Mouse (Mus musculus) left cerebral cortex, adult 8-10 months (tissue): ENCODE data around the gene Fads1. TPM values are rescaled to one million over a fixed set of nuclear protein-coding genes. Genes with fewer than 3 reads are reported as not detected.

Source experiments
- DNase-seq, 2 experiments: peaks; one replicate each; pipeline ENCODE4 v3.0.0; 2022; ENCODE audit warnings: low spot score in 2 of 2
- total RNA-seq, 4 experiments: library from RNA; stranded (reverse); gene quantifications; 2 replicates each; pipeline ENCODE4 v1.2.4; 2022

Fads1 gene
- total RNA-seq, 4 experiments from 2014 or later = 194 to 215 (median 198) TPM

GRCm38 (mm10) chr19:10208851-10209250, 26.2 kb downstream of the Fads1 start:
- no peak for DNase-seq

DNA sequence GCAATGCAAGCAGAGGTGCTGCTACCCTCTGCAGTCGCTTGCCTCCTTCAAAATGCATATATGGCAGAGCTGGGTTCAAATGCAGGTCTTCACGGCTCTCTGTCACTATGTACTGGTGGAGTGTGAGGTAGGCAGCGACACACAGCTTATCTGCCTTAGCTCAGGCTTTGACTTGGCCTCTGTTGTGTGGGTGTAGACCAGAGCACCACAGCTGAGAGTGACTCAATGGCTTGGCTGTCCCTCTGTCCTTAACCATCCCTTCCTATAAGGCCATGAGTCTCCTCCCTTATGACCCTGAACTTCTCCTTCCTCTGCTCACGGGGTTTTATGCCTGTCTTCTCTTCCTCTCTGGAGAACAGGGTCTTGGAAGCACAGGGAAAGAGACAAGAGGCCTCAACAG, 28.2 kb downstream of the Fads1 start:
- no peak for DNase-seq

GRCm38 (mm10) chr19:10213796-10214471, 31.2 kb downstream of the Fads1 start:
- no peak for DNase-seq

- no peak for DNase-seq
Observed at GRCm38 (mm10) chr19:10216101-10216500, 33.4 kb downstream of the Fads1 start.

DNA sequence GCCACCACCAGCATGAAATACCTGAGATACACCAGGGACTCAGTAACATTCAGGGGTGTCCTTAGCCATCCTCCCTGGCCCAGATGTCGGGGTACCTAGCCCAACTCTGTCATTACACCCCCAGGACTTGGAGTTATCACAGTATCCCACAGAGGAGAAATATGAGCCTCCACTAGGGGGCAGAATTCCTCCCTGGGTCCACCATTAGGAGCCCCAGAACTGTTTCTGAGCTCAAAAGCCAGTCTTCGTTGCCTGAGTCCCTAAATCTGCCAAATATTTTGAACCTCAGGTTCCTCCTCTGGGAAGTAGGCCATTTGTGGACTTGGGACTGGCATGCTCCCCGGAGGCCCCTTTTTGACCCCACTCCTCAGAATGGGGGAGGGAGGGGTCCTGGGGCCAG, 36.4 kb downstream of the Fads1 start:
- DNase-seq = no peak

- DNase-seq = no peak
Observed at GRCm38 (mm10) chr19:10219593-10219992, 36.9 kb downstream of the Fads1 start.

DNA sequence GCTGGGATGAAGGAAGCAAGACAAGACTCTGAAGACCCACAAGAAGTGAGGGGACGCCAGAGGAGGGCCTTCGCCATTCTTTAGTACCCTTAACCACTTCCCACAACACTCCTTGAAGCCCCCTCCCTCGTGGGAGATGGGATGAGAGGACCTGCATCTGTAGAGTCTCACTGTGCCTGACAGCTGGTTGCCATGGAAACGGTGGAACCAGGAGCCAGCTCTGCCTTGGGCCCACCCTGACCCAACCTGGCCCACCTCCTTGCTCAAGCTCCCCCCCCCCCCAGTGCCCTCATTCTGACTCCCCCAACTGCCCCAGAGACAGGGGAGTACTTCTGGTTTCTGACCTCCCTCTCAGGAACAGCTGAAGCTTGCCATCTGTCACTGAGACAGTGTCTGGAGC, 38.9 kb downstream of the Fads1 start:
- no peak for DNase-seq

DNA sequence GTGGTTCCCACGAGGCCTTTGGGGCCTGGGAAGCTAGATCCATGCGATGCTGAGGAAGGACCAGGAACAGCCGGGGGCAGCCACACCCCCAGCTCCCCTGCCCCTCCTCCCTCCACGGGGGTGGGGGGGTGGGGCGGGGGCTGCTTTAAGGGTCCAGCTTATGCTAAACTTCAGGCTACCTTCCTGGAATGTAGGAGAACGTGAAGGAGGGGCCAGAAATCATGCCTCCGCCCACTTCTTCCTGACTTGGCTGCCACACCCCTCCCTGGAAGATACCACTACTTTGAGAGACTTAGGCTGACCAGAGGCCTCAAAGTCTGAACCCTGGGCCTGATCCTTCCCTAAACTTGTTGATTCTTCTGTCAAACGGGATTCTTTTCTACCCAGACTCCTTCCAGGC, 40.0 kb downstream of the Fads1 start:
- no peak for DNase-seq

GRCm38 (mm10) chr19:10223561-10223960, 40.9 kb downstream of the Fads1 start:
- DNase-seq = no peak

DNA sequence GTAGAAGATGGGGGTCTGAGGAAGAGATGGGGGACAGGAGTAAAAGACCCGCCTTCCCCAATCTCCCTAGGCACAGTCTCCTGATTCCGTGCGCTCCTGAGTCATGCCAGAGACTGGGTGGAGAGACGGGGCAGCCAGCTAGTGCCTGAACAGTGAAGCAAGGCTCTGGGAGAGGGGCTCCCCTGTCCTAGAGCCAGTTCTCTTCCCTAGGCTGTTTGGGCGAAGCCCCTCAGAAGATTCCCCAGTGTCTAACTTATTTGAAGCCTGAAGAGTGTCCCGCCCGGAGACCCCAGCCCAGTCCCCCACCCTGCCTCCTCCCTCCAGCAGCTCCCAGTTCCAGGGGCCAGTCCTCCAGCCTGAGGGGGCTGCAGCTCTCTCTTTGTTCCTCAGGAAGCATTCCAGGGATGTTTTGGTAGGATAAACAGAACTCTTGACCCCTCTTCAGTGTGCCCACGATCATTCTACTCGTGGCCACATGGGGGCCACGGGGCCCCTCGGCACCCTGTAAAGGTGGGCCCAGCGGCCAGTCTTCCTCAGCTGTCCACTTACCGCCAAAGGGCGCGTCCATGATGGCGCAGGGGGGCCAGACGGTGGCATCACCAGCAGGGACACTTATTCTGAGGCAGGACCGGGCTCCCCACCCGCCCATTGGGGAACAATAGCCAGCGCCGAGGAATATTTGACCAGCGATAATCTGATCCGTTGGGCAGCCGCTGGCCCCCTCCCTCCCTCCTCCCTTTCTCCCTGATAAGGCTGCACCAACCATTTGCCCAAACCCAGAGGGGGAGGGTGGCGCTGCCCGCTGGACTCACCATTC, 42.2 kb downstream of the Fads1 start:
- no peak for DNase-seq

DNA sequence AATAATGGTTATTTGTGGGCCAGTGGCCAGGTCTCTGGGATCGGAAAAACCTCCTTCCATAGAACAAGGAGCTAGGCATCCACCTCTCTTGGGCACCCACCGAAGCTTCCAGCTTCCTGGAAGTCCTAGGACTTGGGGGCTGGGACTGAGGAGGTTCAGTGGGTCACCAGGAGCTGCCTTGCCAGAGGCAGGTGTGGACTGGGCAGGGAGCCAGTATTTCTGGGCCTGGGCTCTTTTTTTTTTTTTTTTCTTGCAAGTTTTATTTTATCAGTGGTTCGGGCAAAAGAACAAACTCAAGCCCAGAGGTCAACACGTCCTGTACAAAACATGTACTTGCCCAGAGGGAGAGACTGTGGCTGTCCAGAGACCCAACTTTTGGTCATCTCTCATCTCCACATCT, 43.1 kb downstream of the Fads1 start:
- DNase-seq = no peak

DNA sequence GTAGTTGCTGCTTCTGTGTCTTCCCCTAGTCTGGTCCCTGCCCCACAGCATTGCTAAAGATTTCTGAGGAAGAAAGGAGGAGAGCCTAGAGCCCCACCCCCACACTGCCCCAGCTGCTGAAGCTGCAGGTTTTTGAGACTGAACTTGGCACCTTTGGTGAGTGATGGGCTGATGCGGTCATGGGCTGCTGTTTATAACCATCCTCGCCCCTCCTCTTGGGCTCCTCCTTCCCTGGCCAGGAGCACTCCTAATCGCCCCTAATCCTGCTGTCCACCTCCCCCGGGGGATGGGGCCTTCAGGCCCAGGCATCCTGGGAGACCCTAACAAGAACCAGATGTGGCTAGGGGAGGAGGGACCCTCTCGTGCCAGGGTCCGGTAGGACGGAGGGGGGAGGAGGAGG, 48.3 kb downstream of the Fads1 start:
- DNase-seq = no peak

GRCm38 (mm10) chr19:10231871-10232270, 49.2 kb downstream of the Fads1 start:
- no peak for DNase-seq

- peak in 1 of 2 experiments; percentile 64 for DNase-seq
Observed at GRCm38 (mm10) chr19:10232327-10233017, 49.8 kb downstream of the Fads1 start.

DNA sequence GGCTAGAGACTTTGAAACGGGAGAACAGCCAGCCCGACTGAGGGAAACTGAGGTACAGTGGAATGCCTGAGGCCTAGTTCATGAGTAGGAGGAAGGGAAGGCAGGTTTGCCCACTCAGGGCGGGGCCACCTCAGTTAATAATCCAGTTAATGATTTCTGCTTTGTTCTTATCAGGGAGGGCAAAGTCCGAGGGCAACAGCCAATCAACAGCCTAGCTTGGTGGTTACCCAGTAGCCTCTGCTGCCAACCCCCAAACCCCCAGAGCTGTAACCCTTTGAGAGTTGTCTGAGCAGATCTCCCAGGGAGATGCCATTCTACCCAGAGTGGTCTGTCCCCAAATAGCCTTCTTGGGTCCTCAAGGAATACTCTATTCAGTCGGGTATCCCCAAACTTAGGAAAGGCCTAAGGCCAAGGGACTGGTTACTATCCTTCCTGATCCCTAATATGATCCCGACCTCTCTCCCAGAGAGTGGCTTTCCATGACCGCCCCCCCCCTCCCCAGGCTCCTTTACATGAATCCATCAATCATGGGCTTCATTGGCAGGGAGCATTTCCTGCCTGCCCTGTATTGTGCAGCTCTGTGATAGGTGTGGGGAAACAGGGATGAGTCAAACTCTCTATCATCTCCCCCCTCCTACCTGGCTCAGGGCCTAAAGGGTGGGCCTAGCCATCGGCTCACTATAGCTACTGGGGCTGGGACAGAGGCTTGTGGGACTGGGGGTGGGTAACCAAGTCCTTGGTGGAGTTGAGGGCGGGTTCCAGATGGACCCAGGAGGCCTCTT, 53.3 kb downstream of the Fads1 start:
- no peak for DNase-seq

- no peak for DNase-seq
Observed at GRCm38 (mm10) chr19:10238477-10238876, 55.8 kb downstream of the Fads1 start.

- DNase-seq = no peak
Observed at GRCm38 (mm10) chr19:10239419-10239818, 56.7 kb downstream of the Fads1 start.

DNA sequence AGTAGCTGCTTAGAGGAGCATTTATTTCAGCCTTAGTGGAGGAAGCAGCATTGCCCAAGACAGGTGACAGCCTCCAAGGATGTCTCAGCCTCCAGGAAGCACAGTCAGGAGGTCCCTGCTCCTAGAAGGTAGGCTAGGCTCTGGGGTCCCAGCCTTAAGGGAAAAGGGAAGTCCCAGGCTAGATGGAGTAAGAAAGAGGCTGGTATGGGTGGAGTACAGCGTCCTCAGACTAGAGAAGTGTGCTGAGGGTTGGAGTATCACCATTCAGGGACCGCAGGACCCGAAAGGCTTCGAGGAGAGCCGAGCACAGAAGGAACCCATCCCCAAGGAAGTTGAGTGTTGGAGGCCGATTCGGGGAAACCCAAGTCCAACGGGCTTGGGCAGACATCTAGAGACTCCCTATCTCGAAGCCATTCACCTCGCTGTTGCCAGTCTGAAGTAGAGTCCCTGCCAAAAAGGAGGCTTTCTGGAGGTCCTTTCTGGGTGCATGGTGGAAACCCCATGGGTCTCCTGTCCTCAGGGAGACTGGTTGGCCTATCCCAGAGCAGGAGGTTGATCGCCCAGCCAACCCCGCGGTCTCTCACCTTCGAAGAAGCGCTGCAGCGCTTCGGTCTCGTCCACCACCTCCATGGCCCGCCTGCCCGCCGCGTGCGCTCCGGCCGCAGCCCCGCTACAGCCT, 57.4 kb downstream of the Fads1 start:
- no peak for DNase-seq

- DNase-seq = peak in 1 of 2 experiments; percentile 58
Observed at GRCm38 (mm10) chr19:10240654-10241305, 58.1 kb downstream of the Fads1 start, which contains the start of gene Myrf. TSS of gene Myrf (minus strand) at chr19:10240748.

DNA sequence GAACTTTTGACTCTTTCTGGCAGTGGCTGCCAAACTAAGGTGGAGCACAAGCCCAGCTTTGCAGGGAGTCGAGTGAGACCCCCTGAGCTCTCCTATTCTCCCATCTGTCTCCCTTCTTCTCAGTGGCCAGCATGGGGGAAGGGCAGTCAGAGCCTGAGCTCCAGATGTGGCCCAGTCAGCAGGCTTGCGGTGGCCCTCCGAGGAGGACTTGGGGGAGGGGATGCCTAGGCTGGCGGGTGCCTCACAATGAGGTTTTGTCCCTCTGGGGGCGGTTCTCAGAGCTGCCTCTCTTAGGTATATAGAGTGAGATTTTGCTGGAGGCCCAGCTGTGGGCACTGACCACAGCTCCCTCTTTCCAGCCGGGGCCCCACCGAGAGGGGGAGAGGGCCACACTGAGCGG, 60.2 kb downstream of the Fads1 start:
- DNase-seq = peak in 1 of 2 experiments; percentile 63
